Mouse (Mus musculus): ENCODE data around the gene Tmem229a.

GRCm38 (mm10) chr6:24952341-24952740 lies 3.8 kb downstream of the Tmem229a start:
- TF ChIP-seq EP300 (IDR thresholded peaks at IDR 0.05; ENCODE audit: low read depth) = no peak
- TF ChIP-seq CTCF (IDR thresholded peaks at IDR 0.05; ENCODE audit: low read depth) = no peak

All from heart, postnatal 0 days (tissue).